Mouse (Mus musculus): ENCODE data around the gene Tlr9. TPM values are rescaled to one million over a fixed set of nuclear protein-coding genes. Genes with fewer than 3 reads are reported as not detected.

Gene Tlr9
- polyA plus RNA-seq, 1 experiment from 2014 or later, result not detected

- peaks cover 6% of the 10 kb centered on the region for H3K4me1 ChIP-seq (replicated peaks; ENCODE audit: control insufficient read depth, insufficient read depth, low read length)
- no peak overlapping the region for H3K27ac ChIP-seq (ENCODE audit: low read depth, low read length)
- no peaks in the 10 kb centered on the region for H3K27me3 ChIP-seq (ENCODE audit: control insufficient read depth, insufficient read depth, low read length)
Measured at GRCm38 (mm10) chr9:106249550-106249949, 27.2 kb downstream of the Tlr9 start.

DNA sequence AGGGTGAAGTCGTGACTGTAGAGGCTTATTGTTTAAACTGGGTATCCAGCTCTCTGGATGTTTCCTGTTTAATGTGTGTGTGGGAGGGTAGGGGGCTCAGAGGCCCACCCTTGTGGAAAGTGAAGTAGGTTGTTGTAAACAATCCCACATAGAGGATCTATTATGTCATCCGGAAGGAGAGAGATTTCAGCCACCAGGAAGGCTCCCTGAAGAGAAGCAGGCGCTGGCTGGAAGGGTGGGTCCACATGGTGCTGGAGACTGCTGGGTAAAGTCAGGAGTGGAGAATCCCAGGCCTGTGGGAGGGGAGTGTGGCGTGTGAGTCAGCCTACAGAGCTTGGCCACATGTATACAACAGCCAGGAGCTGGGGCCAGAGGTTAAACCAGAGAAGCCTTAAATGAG, 27.8 kb downstream of the Tlr9 start:
- peaks cover 6% of the 10 kb centered on the region for H3K4me1 ChIP-seq (replicated peaks; ENCODE audit: control insufficient read depth, insufficient read depth, low read length)
- H3K36me3 ChIP-seq (ENCODE audit: control insufficient read depth, insufficient read depth, low read length), result no peaks in the 10 kb centered on the region
- no peak overlapping the region for H3K4me3 ChIP-seq (ENCODE audit: low read depth, low read length)
- H3K27me3 ChIP-seq (ENCODE audit: control insufficient read depth, insufficient read depth, low read length), result no peaks in the 10 kb centered on the region
- no peak overlapping the region for H3K9ac ChIP-seq (ENCODE audit: low read depth, low read length)
- WGBS, result 57% methylated on average over 4 of the region's 4 CpGs
- no peak overlapping the region for H3K4me2 ChIP-seq (replicated peaks; ENCODE audit: low read depth, low read length)
- H3K9me3 ChIP-seq (ENCODE audit: control insufficient read depth, low read length), result no peaks in the 10 kb centered on the region
- no peak for ATAC-seq (ENCODE audit: low FRiP score)
- H3K27ac ChIP-seq (ENCODE audit: low read depth, low read length), result no peak overlapping the region
- no peak for DNase-seq (ENCODE audit: low spot score)

More at GRCm38 (mm10) chr9:106249550-106249949, 27.2 kb downstream of the Tlr9 start:
- H3K4me3 ChIP-seq (ENCODE audit: low read depth, low read length), result no peak overlapping the region
- ATAC-seq (ENCODE audit: low FRiP score) (no peak), DNase-seq (ENCODE audit: low spot score) (no peak)
- no peak overlapping the region for H3K4me2 ChIP-seq (replicated peaks; ENCODE audit: low read depth, low read length)
- H3K9ac ChIP-seq (ENCODE audit: low read depth, low read length), result no peak overlapping the region
- H3K36me3 ChIP-seq (ENCODE audit: control insufficient read depth, insufficient read depth, low read length), result no peaks in the 10 kb centered on the region
- 94% methylated on average over 11 of the region's 11 CpGs for WGBS
- H3K9me3 ChIP-seq (ENCODE audit: control insufficient read depth, low read length), result no peaks in the 10 kb centered on the region

DNA sequence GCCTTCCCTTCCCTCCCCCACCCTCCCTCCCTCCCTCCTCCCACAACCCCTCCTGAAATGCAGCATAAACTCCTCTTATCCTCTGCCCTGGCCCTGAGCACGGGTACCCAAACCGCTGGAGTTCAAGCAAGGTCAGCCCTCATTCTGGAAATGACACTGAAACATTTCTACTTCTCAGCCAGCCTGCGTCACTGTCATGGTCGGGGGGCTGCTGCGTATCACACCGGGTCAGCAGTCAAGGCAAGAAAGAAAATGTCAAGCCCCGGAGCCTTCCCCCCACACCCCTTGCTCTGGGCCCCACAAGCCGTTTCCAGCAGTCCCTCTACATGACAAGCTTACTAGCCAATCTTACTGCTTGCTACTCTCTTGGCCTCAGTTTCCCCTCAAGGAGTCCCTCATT, 28.7 kb downstream of the Tlr9 start:
- H3K27me3 ChIP-seq (ENCODE audit: control insufficient read depth, insufficient read depth, low read length), result no peaks in the 10 kb centered on the region
- no peak overlapping the region for H3K27ac ChIP-seq (ENCODE audit: low read depth, low read length)
- peaks cover 6% of the 10 kb centered on the region for H3K4me1 ChIP-seq (replicated peaks; ENCODE audit: control insufficient read depth, insufficient read depth, low read length)
- H3K4me3 ChIP-seq (ENCODE audit: low read depth, low read length), result no peak overlapping the region
- H3K36me3 ChIP-seq (ENCODE audit: control insufficient read depth, insufficient read depth, low read length), result no peaks in the 10 kb centered on the region
- no peaks in the 10 kb centered on the region for H3K9me3 ChIP-seq (ENCODE audit: control insufficient read depth, low read length)
- DNase-seq (ENCODE audit: low spot score), result no peak
- no peak for ATAC-seq (ENCODE audit: low FRiP score)
- no peak overlapping the region for H3K4me2 ChIP-seq (replicated peaks; ENCODE audit: low read depth, low read length)
- H3K9ac ChIP-seq (ENCODE audit: low read depth, low read length), result no peak overlapping the region
- 67% methylated on average over 8 of the region's 8 CpGs for WGBS

DNA sequence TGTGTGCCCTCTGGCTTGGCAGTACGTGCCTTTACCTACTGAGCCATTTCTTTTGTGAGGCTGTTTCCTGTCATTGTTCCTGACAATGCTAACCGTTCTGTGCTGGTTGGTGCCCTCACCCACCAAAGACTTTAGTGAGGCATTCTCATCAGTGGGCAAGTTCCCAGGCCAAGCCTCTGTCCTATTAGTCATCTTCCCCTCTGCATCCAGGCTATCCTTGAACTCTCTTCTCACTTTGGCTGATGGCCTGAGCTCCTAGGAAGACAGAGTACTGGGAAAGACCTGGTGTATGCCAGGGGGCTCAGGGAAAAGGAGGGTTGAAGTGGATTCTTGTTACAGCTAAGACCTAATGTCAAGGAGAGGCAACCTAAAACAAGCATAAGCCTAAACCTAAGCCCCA, 31.6 kb downstream of the Tlr9 start:
- 65% methylated on average over 2 of the region's 2 CpGs for WGBS
- no peak overlapping the region for H3K9ac ChIP-seq (ENCODE audit: low read depth, low read length)
- H3K27me3 ChIP-seq (ENCODE audit: control insufficient read depth, insufficient read depth, low read length), result no peaks in the 10 kb centered on the region

DNA sequence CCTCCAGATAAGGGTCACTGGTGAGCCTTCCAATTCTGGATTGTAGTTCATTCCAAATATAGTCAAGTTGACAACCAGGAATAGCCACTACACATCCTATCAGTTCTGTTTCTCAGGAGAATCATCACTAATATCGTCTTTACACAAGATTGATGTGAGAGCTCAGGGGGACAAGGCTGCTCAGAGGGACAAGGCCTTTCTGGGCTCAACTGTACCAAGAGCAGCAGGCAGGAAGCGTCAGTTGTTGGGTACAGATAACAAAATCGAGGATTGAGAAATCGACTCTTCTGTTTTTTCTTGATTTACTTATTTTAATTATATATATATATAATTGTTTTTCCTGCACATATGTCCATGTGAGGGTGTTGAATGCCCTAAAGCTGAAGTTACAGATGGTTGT, 36.0 kb downstream of the Tlr9 start:
- no peak for ATAC-seq (ENCODE audit: low FRiP score)
- Histone ChIP-seq H3K4me2 (replicated peaks; ENCODE audit: low read depth, low read length) (no peak overlapping the region), H3K4me3 (ENCODE audit: low read depth, low read length) (no peak overlapping the region), H3K9ac (ENCODE audit: low read depth, low read length) (no peak overlapping the region), H3K9me3 (ENCODE audit: control insufficient read depth, low read length) (no peaks in the 10 kb centered on the region), H3K27me3 (ENCODE audit: control insufficient read depth, insufficient read depth, low read length) (no peaks in the 10 kb centered on the region), H3K4me1 (replicated peaks; ENCODE audit: control insufficient read depth, insufficient read depth, low read length) (no peaks in the 10 kb centered on the region), H3K36me3 (ENCODE audit: control insufficient read depth, insufficient read depth, low read length) (no peaks in the 10 kb centered on the region), H3K27ac (ENCODE audit: low read depth, low read length) (no peak overlapping the region)
- WGBS, result 93% methylated on average over 4 of the region's 4 CpGs
- no peak for DNase-seq (ENCODE audit: low spot score)

More for the DNA sequence above, 31.6 kb downstream of the Tlr9 start:
- Histone ChIP-seq H3K27ac (ENCODE audit: low read depth, low read length) (no peak overlapping the region), H3K9me3 (ENCODE audit: control insufficient read depth, low read length) (no peaks in the 10 kb centered on the region), H3K4me1 (replicated peaks; ENCODE audit: control insufficient read depth, insufficient read depth, low read length) (no peaks in the 10 kb centered on the region; the same call in 1 of the 2 replicates), H3K4me2 (replicated peaks; ENCODE audit: low read depth, low read length) (no peak overlapping the region), H3K4me3 (ENCODE audit: low read depth, low read length) (no peak overlapping the region), H3K36me3 (ENCODE audit: control insufficient read depth, insufficient read depth, low read length) (no peaks in the 10 kb centered on the region)
- no peak for DNase-seq (ENCODE audit: low spot score)
- no peak for ATAC-seq (ENCODE audit: low FRiP score)

DNA sequence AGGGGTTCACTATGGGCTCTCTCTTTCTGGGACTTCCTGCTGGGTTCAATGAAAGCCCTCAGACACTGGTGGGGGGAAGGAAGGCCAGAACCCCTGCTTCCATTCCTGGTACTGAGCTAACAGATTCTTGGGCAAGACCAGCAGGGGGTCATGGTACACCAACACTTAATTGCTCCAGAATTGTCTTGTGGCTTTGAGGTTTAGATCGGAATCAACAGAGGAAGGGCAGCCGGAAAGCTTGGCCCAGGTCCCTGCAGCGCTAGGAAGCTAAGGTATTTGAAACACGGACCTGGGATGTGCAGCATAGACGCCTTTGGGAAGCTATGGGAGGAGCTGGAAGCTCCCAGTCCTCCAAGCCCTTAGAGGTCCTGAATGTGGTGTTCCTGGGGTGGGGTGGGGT, 36.6 kb downstream of the Tlr9 start:
- no peak overlapping the region for H3K27ac ChIP-seq (ENCODE audit: low read depth, low read length)

GRCm38 (mm10) chr9:106261058-106261457, 38.7 kb downstream of the Tlr9 start:
- ATAC-seq (ENCODE audit: low FRiP score) (no peak), DNase-seq (ENCODE audit: low spot score) (no peak)
- no peak overlapping the region for H3K9ac ChIP-seq (ENCODE audit: low read depth, low read length)
- WGBS, result 85% methylated on average over 6 of the region's 6 CpGs
- H3K27me3 ChIP-seq (ENCODE audit: control insufficient read depth, insufficient read depth, low read length), result no peaks in the 10 kb centered on the region
- no peak overlapping the region for H3K4me3 ChIP-seq (ENCODE audit: low read depth, low read length)
- no peak overlapping the region for H3K4me2 ChIP-seq (replicated peaks; ENCODE audit: low read depth, low read length)
- no peaks in the 10 kb centered on the region for H3K9me3 ChIP-seq (ENCODE audit: control insufficient read depth, low read length)
- H3K4me1 ChIP-seq (replicated peaks; ENCODE audit: control insufficient read depth, insufficient read depth, low read length), result no peaks in the 10 kb centered on the region
- H3K36me3 ChIP-seq (ENCODE audit: control insufficient read depth, insufficient read depth, low read length), result no peaks in the 10 kb centered on the region
- H3K27ac ChIP-seq (ENCODE audit: low read depth, low read length), result no peak overlapping the region

More for the DNA sequence above, 36.6 kb downstream of the Tlr9 start:
- H3K9me3 ChIP-seq (ENCODE audit: control insufficient read depth, low read length), result no peaks in the 10 kb centered on the region
- no peaks in the 10 kb centered on the region for H3K4me1 ChIP-seq (replicated peaks; ENCODE audit: control insufficient read depth, insufficient read depth, low read length)
- no peak overlapping the region for H3K4me2 ChIP-seq (replicated peaks; ENCODE audit: low read depth, low read length)
- no peaks in the 10 kb centered on the region for H3K27me3 ChIP-seq (ENCODE audit: control insufficient read depth, insufficient read depth, low read length)
- no peaks in the 10 kb centered on the region for H3K36me3 ChIP-seq (ENCODE audit: control insufficient read depth, insufficient read depth, low read length)
- no peak overlapping the region for H3K9ac ChIP-seq (ENCODE audit: low read depth, low read length)
- no peak for DNase-seq (ENCODE audit: low spot score)
- 79% methylated on average over 5 of the region's 5 CpGs for WGBS
- H3K4me3 ChIP-seq (ENCODE audit: low read depth, low read length), result no peak overlapping the region
- no peak for ATAC-seq (ENCODE audit: low FRiP score)

DNA sequence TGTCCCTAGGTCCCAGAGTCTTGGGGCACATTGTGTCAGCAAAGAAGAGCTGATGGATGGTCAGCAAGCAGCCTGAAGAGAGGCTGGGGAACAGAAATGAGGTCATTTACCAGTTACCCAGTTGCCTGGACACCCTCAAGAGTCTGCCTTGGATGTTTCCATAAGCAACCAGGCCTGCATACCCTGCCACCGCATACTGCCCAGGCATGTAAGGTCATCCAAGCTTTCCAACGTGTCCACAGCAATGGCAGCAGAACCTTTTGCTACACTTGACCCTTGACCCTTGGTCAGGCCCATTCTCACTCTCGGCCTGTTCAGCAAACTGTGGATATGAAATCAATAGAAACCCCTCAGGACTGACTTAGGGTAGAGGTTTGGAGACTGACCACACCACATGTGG, 39.1 kb downstream of the Tlr9 start:
- Histone ChIP-seq H3K4me2 (replicated peaks; ENCODE audit: low read depth, low read length) (no peak overlapping the region), H3K4me1 (replicated peaks; ENCODE audit: control insufficient read depth, insufficient read depth, low read length) (no peaks in the 10 kb centered on the region), H3K27me3 (ENCODE audit: control insufficient read depth, insufficient read depth, low read length) (no peaks in the 10 kb centered on the region), H3K9me3 (ENCODE audit: control insufficient read depth, low read length) (no peaks in the 10 kb centered on the region), H3K36me3 (ENCODE audit: control insufficient read depth, insufficient read depth, low read length) (no peaks in the 10 kb centered on the region), H3K9ac (ENCODE audit: low read depth, low read length) (no peak overlapping the region), H3K4me3 (ENCODE audit: low read depth, low read length) (no peak overlapping the region), H3K27ac (ENCODE audit: low read depth, low read length) (no peak overlapping the region)
- DNase-seq (ENCODE audit: low spot score), result no peak
- 79% methylated on average over 3 of the region's 3 CpGs for WGBS
- no peak for ATAC-seq (ENCODE audit: low FRiP score)

GRCm38 (mm10) chr9:106262075-106262474, 39.7 kb downstream of the Tlr9 start:
- no peak for DNase-seq (ENCODE audit: low spot score)
- no peaks in the 10 kb centered on the region for H3K9me3 ChIP-seq (ENCODE audit: control insufficient read depth, low read length)
- H3K4me2 ChIP-seq (replicated peaks; ENCODE audit: low read depth, low read length), result no peak overlapping the region
- H3K27ac ChIP-seq (ENCODE audit: low read depth, low read length), result no peak overlapping the region
- H3K4me3 ChIP-seq (ENCODE audit: low read depth, low read length), result no peak overlapping the region
- WGBS, result 87% methylated on average over 3 of the region's 3 CpGs
- no peak overlapping the region for H3K9ac ChIP-seq (ENCODE audit: low read depth, low read length)
- ATAC-seq (ENCODE audit: low FRiP score), result no peak
- no peaks in the 10 kb centered on the region for H3K4me1 ChIP-seq (replicated peaks; ENCODE audit: control insufficient read depth, insufficient read depth, low read length)
- no peaks in the 10 kb centered on the region for H3K27me3 ChIP-seq (ENCODE audit: control insufficient read depth, insufficient read depth, low read length)
- H3K36me3 ChIP-seq (ENCODE audit: control insufficient read depth, insufficient read depth, low read length), result no peaks in the 10 kb centered on the region

Data from hindbrain, embryonic 11.5 days (tissue).